9 mouse cellular contexts compared by ENCODE assay signal in genomic region chr3:62527160-62527559, GRCm38 (mm10). TPM values are rescaled to one million over a fixed set of nuclear protein-coding genes. Genes with fewer than 3 reads are reported as not detected.
DNase-seq lines count a peak whose midpoint lies in the region; ATAC-seq lines count a peak whose summit lies in the region.
"Had no signal": no experiment of that assay in that cellular context is flagged by ENCODE, and none has a peak within 500 bp of the region (broad histone marks: within the 10 kb centered on the region; RNA-seq: fewer than 3 reads in every experiment).

No protein-coding gene starts in this region.

- no peak overlapping the region for H3K4me2 ChIP-seq in kidney, embryonic 15.5 days
- no peak overlapping the region for H3K4me2 ChIP-seq in midbrain, embryonic 14.5 days (ENCODE audit: low read length)
- H3K4me2 ChIP-seq: stomach, embryonic 15.5 days had no signal

- H3K4me1 ChIP-seq in kidney, embryonic 15.5 days = no peaks in the 10 kb centered on the region
- no peaks in the 10 kb centered on the region for H3K4me1 ChIP-seq in midbrain, embryonic 14.5 days (ENCODE audit: control insufficient read depth, insufficient read depth, low read length)
- H3K4me1 ChIP-seq: stomach, embryonic 15.5 days had no signal

- H3K27ac ChIP-seq in kidney, embryonic 15.5 days = no peak overlapping the region
- no peak overlapping the region for H3K27ac ChIP-seq in midbrain, embryonic 14.5 days (replicated peaks; ENCODE audit: low read depth, low read length)
- H3K27ac ChIP-seq: stomach, embryonic 15.5 days had no signal

- H3K9ac ChIP-seq in kidney, embryonic 15.5 days = no peak overlapping the region
- no peak overlapping the region for H3K9ac ChIP-seq in midbrain, embryonic 14.5 days (replicated peaks; ENCODE audit: low read length)
- H3K9ac ChIP-seq: stomach, embryonic 15.5 days had no signal

- no peaks in the 10 kb centered on the region for H3K27me3 ChIP-seq in kidney, embryonic 15.5 days
- no peaks in the 10 kb centered on the region for H3K27me3 ChIP-seq in midbrain, embryonic 14.5 days (ENCODE audit: control insufficient read depth, insufficient read depth, low read length)
- H3K27me3 ChIP-seq: stomach, embryonic 15.5 days had no signal

- no peak overlapping the region for H3K4me3 ChIP-seq in kidney, embryonic 15.5 days (replicated peaks)
- no peak overlapping the region for H3K4me3 ChIP-seq in midbrain, embryonic 14.5 days (replicated peaks; ENCODE audit: low read depth, low read length)
- H3K4me3 ChIP-seq: stomach, embryonic 15.5 days had no signal

- no peaks in the 10 kb centered on the region for H3K9me3 ChIP-seq in kidney, embryonic 15.5 days (replicated peaks)
- H3K9me3 ChIP-seq in midbrain, embryonic 14.5 days (ENCODE audit: control insufficient read depth, low read length) = no peaks in the 10 kb centered on the region
- H3K9me3 ChIP-seq: stomach, embryonic 15.5 days had no signal

- peak; percentile 17 for DNase-seq in kidney, postnatal 10 days
- peak; percentile 7 for DNase-seq in ES-CJ7 (ENCODE audit: low read depth, low spot score)
- DNase-seq in midbrain, embryonic 14.5 days = peak; percentile 83
- DNase-seq in gastrocnemius, postnatal 14 days = no peak
- DNase-seq in gastrocnemius, adult 8-10 months (ENCODE audit: low spot score in 2 of 2) = no peak
- no peak for DNase-seq in thymus, postnatal 10 days (ENCODE audit: low spot score in 2 of 2)

- no peaks in the 10 kb centered on the region for H3K36me3 ChIP-seq in kidney, embryonic 15.5 days
- no peaks in the 10 kb centered on the region for H3K36me3 ChIP-seq in midbrain, embryonic 14.5 days (ENCODE audit: control insufficient read depth, insufficient read depth, low read length)
- H3K36me3 ChIP-seq: stomach, embryonic 15.5 days had no signal

- no peak for ATAC-seq in kidney, embryonic 15.5 days (replicated peaks; ENCODE audit: low FRiP score)
- ATAC-seq in common myeloid progenitor, adult 5-6 weeks (replicated peaks; ENCODE audit: low read depth, poor library complexity, severe bottlenecking) = peak; percentile 66
- no peak for ATAC-seq in midbrain, embryonic 14.5 days (ENCODE audit: low FRiP score, low TSS enrichment)

- WGBS in kidney, embryonic 15.5 days = 43% methylated on average over 4 of the region's 4 CpGs
- 44% methylated on average over 4 of the region's 4 CpGs for WGBS in midbrain, embryonic 14.5 days

- intact Hi-C loops in gastrocnemius, postnatal 14 days (cut with DNase I; ENCODE audit: low total_unique reads) = no loop called here

RNA-seq across cellular contexts. Expression of gene Dhx36, which starts 20.4 kb away (rescaled TPM):
- polyA plus RNA-seq in kidney, embryonic 15.5 days (2015; fragmentation: Nextera tagmentation; extraction: Ambion mirVana) = 30.2 TPM in 2 replicates
- 48.2 and 54.8 TPM in 2 replicates for total RNA-seq in common myeloid progenitor, adult 5-6 weeks (2017)
- 65.1 and 65.8 TPM in 2 replicates for polyA plus RNA-seq in midbrain, embryonic 14.5 days (2014; fragmentation: Nextera tagmentation; extraction: Ambion mirVana)
- 10 to 100 TPM; 13.8 to 14.0 TPM for total RNA-seq in gastrocnemius, postnatal 14 days (2021)
- 10 to 100 TPM; 13.8 to 15.8 (median 14.6) TPM for total RNA-seq in gastrocnemius, adult 8-10 months (2022)

Comparison
In these comparisons a context has a peak if more than half of its experiments do, and no peak if none do; other contexts are left out.
1. DNase-seq: peak in kidney, postnatal 10 days (single experiment), ES-CJ7 (single experiment) and midbrain, embryonic 14.5 days (single experiment); none in gastrocnemius, postnatal 14 days (single experiment), gastrocnemius, adult 8-10 months (0 of 2) and thymus, postnatal 10 days (0 of 2).